In the genomic region with DNA sequence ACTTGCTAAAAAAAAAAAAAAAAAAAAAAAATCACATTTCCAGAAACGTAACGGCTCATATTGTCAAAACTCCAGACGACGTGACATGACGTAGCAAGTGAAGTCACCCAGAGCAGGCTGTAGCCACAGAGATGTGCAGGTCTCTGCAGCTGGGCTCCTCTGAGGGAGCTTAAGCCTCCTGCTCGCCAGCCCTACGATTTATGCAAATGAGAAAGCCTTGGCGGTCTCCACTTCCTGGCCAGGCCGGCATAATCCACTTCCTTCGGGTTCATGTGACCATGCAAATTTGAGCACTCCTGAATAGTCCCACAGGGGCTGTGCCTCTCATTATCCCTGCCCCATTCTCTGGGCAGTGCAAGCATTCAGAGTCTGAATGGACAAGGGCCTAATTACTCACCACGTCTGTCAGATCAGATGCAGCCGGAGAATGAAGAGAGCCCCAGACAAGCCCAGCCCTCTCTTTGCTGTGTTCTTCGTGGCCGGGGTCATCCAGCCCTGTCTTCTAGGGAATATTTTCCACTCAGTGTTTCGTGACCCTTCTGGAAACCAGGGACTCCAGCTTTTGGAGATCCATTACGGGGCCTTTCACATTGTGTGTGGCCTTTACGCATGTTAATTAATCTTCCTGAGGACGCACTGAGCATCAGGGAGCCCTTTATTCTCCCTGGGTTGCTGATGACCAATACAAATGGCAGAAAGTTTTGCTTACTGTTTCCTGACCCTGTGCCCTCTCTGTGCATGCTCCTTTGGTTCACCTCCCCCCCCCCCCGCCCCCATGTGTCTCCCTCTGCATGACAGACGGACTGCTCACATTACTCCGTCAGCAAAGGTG, we compare ENCODE assay signal across 8 mouse cellular contexts.
DNase-seq lines count a peak whose midpoint lies in the region; ATAC-seq and TF ChIP-seq lines count a peak whose summit lies in the region.

No protein-coding gene starts in this region.

- H3K9me3 ChIP-seq in CH12.LX (replicated peaks; ENCODE audit: low read length) = no peaks in the 10 kb centered on the region
- no peaks in the 10 kb centered on the region for H3K9me3 ChIP-seq in forebrain, embryonic 15.5 days
- no peaks in the 10 kb centered on the region for H3K9me3 ChIP-seq in hindbrain, postnatal 0 days (ENCODE audit: low read length)
- no peaks in the 10 kb centered on the region for H3K9me3 ChIP-seq in midbrain, embryonic 12.5 days
- H3K9me3 ChIP-seq in stomach, embryonic 15.5 days = no peaks in the 10 kb centered on the region

- H3K79me2 ChIP-seq in CH12.LX (replicated peaks; ENCODE audit: control insufficient read depth, extremely low read depth, insufficient read depth, poor library complexity, severe bottlenecking) = no peaks in the 10 kb centered on the region

- no peak for TF ChIP-seq CTCF in CH12.LX (conservative IDR thresholded peaks at IDR 0.05 in 1 of 2, IDR thresholded peaks at IDR 0.05 in 1 of 2; ENCODE audit: low read depth in 2 of 2, low read length in 2 of 2)
- TF ChIP-seq CTCF in hindbrain, postnatal 0 days (IDR thresholded peaks at IDR 0.05; ENCODE audit: low read depth) = no peak

- peak; percentile 96 for DNase-seq in CH12.LX (ENCODE audit: extremely low read depth)
- peak; percentile 94 for DNase-seq in Muller cell, postnatal 12 days (ENCODE audit: inconsistent ontology term)
- DNase-seq in hindbrain, postnatal 0 days (ENCODE audit: low spot score) = peak; percentile 89
- peak; percentile 7 to 19 for DNase-seq in left cerebral cortex, adult 18-20 months (ENCODE audit: low spot score in 2 of 2)
- no peak for DNase-seq in urinary bladder, adult 2 months (ENCODE audit: low spot score)

- peaks cover 23 to 56% of the 10 kb centered on the region in 2 experiments for H3K4me1 ChIP-seq in CH12.LX (ENCODE audit: control insufficient read depth in 1 of 2, insufficient read depth in 2 of 2)
- H3K4me1 ChIP-seq in forebrain, embryonic 15.5 days = peaks cover 14% of the 10 kb centered on the region
- H3K4me1 ChIP-seq in hindbrain, postnatal 0 days (ENCODE audit: insufficient read depth, low read length) = no peaks in the 10 kb centered on the region
- H3K4me1 ChIP-seq in midbrain, embryonic 12.5 days = peaks cover 38% of the 10 kb centered on the region
- H3K4me1 ChIP-seq in stomach, embryonic 15.5 days = 0 out of 2 replicates have a peak, but pooled peaks cover 3% of the 10 kb centered on the region

- no peak for TF ChIP-seq RAD21 in CH12.LX (IDR thresholded peaks at IDR 0.05; ENCODE audit: low read depth, low read length)

- dilution Hi-C loops in CH12.LX (cut with MboI; ENCODE audit: extremely low pct_ligation_motif_present, extremely low pct_unique_long_range_greater_than_20kb, low sequenced_read_pairs) = no loop called here

- no peak overlapping the region for H3K4me3 ChIP-seq in CH12.LX (replicated peaks in 1 of 3; ENCODE audit: low read depth in 2 of 3, low read length in 2 of 3, poor library complexity in 1 of 3)
- peak overlapping the region; percentile 16; the same call in 1 of the 2 replicates for H3K4me3 ChIP-seq in forebrain, embryonic 15.5 days
- H3K4me3 ChIP-seq in hindbrain, postnatal 0 days (ENCODE audit: low read length) = no peak overlapping the region
- no peak overlapping the region for H3K4me3 ChIP-seq in midbrain, embryonic 12.5 days
- no peak overlapping the region for H3K4me3 ChIP-seq in stomach, embryonic 15.5 days (replicated peaks)

- no peak overlapping the region for H3K9ac ChIP-seq in CH12.LX (ENCODE audit: insufficient read depth, low read depth)
- H3K9ac ChIP-seq in forebrain, embryonic 15.5 days (replicated peaks) = no peak overlapping the region
- H3K9ac ChIP-seq in hindbrain, postnatal 0 days (replicated peaks; ENCODE audit: low read length) = no peak overlapping the region
- no peak overlapping the region for H3K9ac ChIP-seq in midbrain, embryonic 12.5 days (replicated peaks)
- H3K9ac ChIP-seq in stomach, embryonic 15.5 days = no peak overlapping the region

- H3K4me2 ChIP-seq in CH12.LX (ENCODE audit: insufficient read depth, low read depth, poor library complexity, severe bottlenecking) = peak overlapping the region; percentile 19; the same call in 1 of the 2 replicates
- peak overlapping the region; percentile 40 for H3K4me2 ChIP-seq in forebrain, embryonic 15.5 days (replicated peaks)
- peak overlapping the region; percentile 11 for H3K4me2 ChIP-seq in hindbrain, postnatal 0 days (ENCODE audit: low read depth, low read length)
- peak overlapping the region; percentile 41 for H3K4me2 ChIP-seq in midbrain, embryonic 12.5 days (replicated peaks)
- peak overlapping the region; percentile 38 for H3K4me2 ChIP-seq in stomach, embryonic 15.5 days

- no peaks in the 10 kb centered on the region for H3K27me3 ChIP-seq in CH12.LX (replicated peaks)
- peaks cover 6% of the 10 kb centered on the region; the same call in 1 of the 2 replicates for H3K27me3 ChIP-seq in forebrain, embryonic 15.5 days
- H3K27me3 ChIP-seq in hindbrain, postnatal 0 days (ENCODE audit: insufficient read depth, low read length) = no peaks in the 10 kb centered on the region
- peaks cover 59% of the 10 kb centered on the region for H3K27me3 ChIP-seq in midbrain, embryonic 12.5 days
- no peaks in the 10 kb centered on the region for H3K27me3 ChIP-seq in stomach, embryonic 15.5 days (replicated peaks)

- ATAC-seq in forebrain, embryonic 15.5 days (replicated peaks) = peak; percentile 99
- peak; percentile 99 for ATAC-seq in hindbrain, postnatal 0 days
- ATAC-seq in midbrain, embryonic 12.5 days (ENCODE audit: low FRiP score, low read depth) = peak; percentile 99
- peak; percentile 81 for ATAC-seq in stomach, embryonic 15.5 days (ENCODE audit: insufficient read depth, low FRiP score, low read depth)

- in situ Hi-C loops in CH12.LX (cut with MboI; ENCODE audit: low pct_ligation_motif_present, low pct_unique_long_range_greater_than_20kb, low sequenced_read_pairs) = no loop called here

- no peak overlapping the region for H3K27ac ChIP-seq in CH12.LX (ENCODE audit: insufficient read depth, low read depth)
- 0 out of 2 replicates have a peak overlapping the region, but pooled peaks have one; percentile 37 for H3K27ac ChIP-seq in forebrain, embryonic 15.5 days (replicated peaks)
- H3K27ac ChIP-seq in hindbrain, postnatal 0 days = peak overlapping the region; percentile 45; the same call in 1 of the 2 replicates
- H3K27ac ChIP-seq in midbrain, embryonic 12.5 days (replicated peaks) = peak overlapping the region; percentile 75
- peak overlapping the region; percentile 31; the same call in 1 of the 2 replicates for H3K27ac ChIP-seq in stomach, embryonic 15.5 days

- TF ChIP-seq EP300 in CH12.LX (IDR thresholded peaks at IDR 0.05; ENCODE audit: low read length) = peak; percentile 84

- TF ChIP-seq POLR2A in CH12.LX (IDR thresholded peaks at IDR 0.05; ENCODE audit: low read depth, low read length) = peak; percentile 46

- WGBS in forebrain, embryonic 15.5 days = 4% methylated on average over 21 of the region's 21 CpGs
- 15% methylated on average over 21 of the region's 21 CpGs for WGBS in hindbrain, postnatal 0 days
- 4% methylated on average over 21 of the region's 21 CpGs for WGBS in midbrain, embryonic 12.5 days
- 21% methylated on average over 21 of the region's 21 CpGs for WGBS in stomach, embryonic 15.5 days

- peaks cover 0 to 14% of the 10 kb centered on the region in 2 experiments for H3K36me3 ChIP-seq in CH12.LX (replicated peaks in 1 of 2; ENCODE audit: control insufficient read depth in 1 of 2, insufficient read depth in 1 of 2, low read length in 1 of 2)
- no peaks in the 10 kb centered on the region for H3K36me3 ChIP-seq in forebrain, embryonic 15.5 days
- H3K36me3 ChIP-seq in hindbrain, postnatal 0 days (ENCODE audit: insufficient read depth, low read length) = no peaks in the 10 kb centered on the region
- H3K36me3 ChIP-seq in midbrain, embryonic 12.5 days = no peaks in the 10 kb centered on the region
- no peaks in the 10 kb centered on the region for H3K36me3 ChIP-seq in stomach, embryonic 15.5 days

TF ChIP-seq in CH12.LX, 34 proteins besides CTCF, POLR2A, EP300 and RAD21 (continues in another document):
- TF ChIP-seq MXI1 (IDR thresholded peaks at IDR 0.05; ENCODE audit: low read depth, low read length) = no peak
- peak; percentile 62 for TF ChIP-seq USF1 (IDR thresholded peaks at IDR 0.05; ENCODE audit: low read depth, low read length)
- no peak for TF ChIP-seq ZKSCAN1 (IDR thresholded peaks at IDR 0.05; ENCODE audit: borderline replicate concordance, low read depth, low read length)
- TF ChIP-seq POLR2AphosphoS2 (IDR thresholded peaks at IDR 0.05; ENCODE audit: low read depth, low read length) = no peak
- TF ChIP-seq TCF12 (IDR thresholded peaks at IDR 0.05; ENCODE audit: low read depth, low read length) = peak; percentile 90
- TF ChIP-seq MAZ (IDR thresholded peaks at IDR 0.05; ENCODE audit: low read depth, low read length) = no peak
- peak; percentile 63 for TF ChIP-seq HCFC1 (IDR thresholded peaks at IDR 0.05; ENCODE audit: low read depth, low read length)
- TF ChIP-seq USF2 (conservative IDR thresholded peaks at IDR 0.05; ENCODE audit: low read depth, low read length) = peak; percentile 31; the same call in 1 of the 2 replicates
- peak; percentile 96 for TF ChIP-seq ZNF384 (IDR thresholded peaks at IDR 0.05; ENCODE audit: low read depth, low read length)
- TF ChIP-seq JUND (conservative IDR thresholded peaks at IDR 0.05; ENCODE audit: low read depth, low read length) = peak; percentile 20; the same call in 1 of the 2 replicates
- no peak for TF ChIP-seq PAX5 (IDR thresholded peaks at IDR 0.05; ENCODE audit: low read length)
- TF ChIP-seq MAFK (IDR thresholded peaks at IDR 0.05; ENCODE audit: insufficient replicate concordance, low read length) = peak; percentile 65
- TF ChIP-seq GABPA (IDR thresholded peaks at IDR 0.05; ENCODE audit: insufficient replicate concordance, low read depth, low read length) = peak; percentile 72; the same call in 1 of the 2 replicates
- TF ChIP-seq SMC3 (IDR thresholded peaks at IDR 0.05; ENCODE audit: low read depth, low read length) = no peak; the same call in 1 of the 2 replicates
- TF ChIP-seq MAX (IDR thresholded peaks at IDR 0.05; ENCODE audit: low read length) = peak; percentile 78
- TF ChIP-seq JUN (IDR thresholded peaks at IDR 0.05; ENCODE audit: insufficient read depth, low read depth, low read length) = peak; percentile 29; the same call in 1 of the 2 replicates
- TF ChIP-seq IRF4 (IDR thresholded peaks at IDR 0.05; ENCODE audit: low read depth, low read length) = peak; percentile 74; the same call in 1 of the 2 replicates
- TF ChIP-seq ETS1 (conservative IDR thresholded peaks at IDR 0.05; ENCODE audit: low read depth, low read length) = peak; percentile 96
- TF ChIP-seq SIN3A (IDR thresholded peaks at IDR 0.05; ENCODE audit: low read length) = peak; percentile 28; the same call in 1 of the 2 replicates
- TF ChIP-seq BHLHE40 (IDR thresholded peaks at IDR 0.05; ENCODE audit: low read depth, low read length) = peak; percentile 98
- peak; percentile 13; the same call in 1 of the 2 replicates for TF ChIP-seq NRF1 (IDR thresholded peaks at IDR 0.05; ENCODE audit: low read depth, low read length)
- 0 out of 2 replicates have a peak, but pooled peaks have one; percentile 16 for TF ChIP-seq TBP (conservative IDR thresholded peaks at IDR 0.05; ENCODE audit: low read depth, low read length)
